Mouse (Mus musculus) kidney, embryonic 14.5 days (tissue): ENCODE measurements at regions not wholly inside any gene's neighbourhood (a gene's known extent, or its start where the extent isn't known, plus 50 kb on each side); places are given as distances from the start of the nearest gene placed in this dataset.

ENCODE experiments used
- ATAC-seq: fragments of 200-750 bp; cut with Nextera tagmentation; 2 replicates; pipeline ENCODE4 v1.8.0; 2017; ENCODE audit warnings: moderate number of reproducible peaks, mild to moderate bottlenecking, moderate TSS enrichment, moderate library complexity; ENCODE audit not compliant: low FRiP score, low TSS enrichment
- H3K27ac ChIP-seq: fragments of 300-500 bp; sonication (generic); 2 replicates; pipeline ENCODE4 v1.5.1; 2014; ENCODE audit warnings: low read depth, mild to moderate bottlenecking, low read length, moderate library complexity, mixed read lengths
- H3K27me3 ChIP-seq: fragments of 300-500 bp; sonication (generic); 2 replicates; pipeline ENCODE4 v1.6.1; 2014; ENCODE audit warnings: mild to moderate bottlenecking, low read length; ENCODE audit not compliant: control insufficient read depth, insufficient read depth
- H3K36me3 ChIP-seq: fragments of 300-500 bp; sonication (generic); 2 replicates; pipeline ENCODE4 v1.6.1; 2014; ENCODE audit warnings: low read length, mixed read lengths; ENCODE audit not compliant: control insufficient read depth, insufficient read depth
- H3K4me1 ChIP-seq: fragments of 300-500 bp; sonication (generic); 2 replicates; pipeline ENCODE4 v1.6.1; 2014; ENCODE audit warnings: low read length, mixed read lengths; ENCODE audit not compliant: control insufficient read depth, insufficient read depth
- H3K4me2 ChIP-seq: fragments of 300-500 bp; sonication (generic); replicated peaks from 2 replicates; pipeline ENCODE4 v1.6.1; 2014; ENCODE audit warnings: low read depth, mild to moderate bottlenecking, low read length
- H3K4me3 ChIP-seq: fragments of 300-500 bp; sonication (generic); 2 replicates; pipeline ENCODE4 v1.5.1; 2014; ENCODE audit warnings: mild to moderate bottlenecking, low read length
- H3K9ac ChIP-seq: fragments of 300-500 bp; sonication (generic); 2 replicates; pipeline ENCODE4 v1.6.1; 2014; ENCODE audit warnings: low read depth, mild to moderate bottlenecking, low read length, moderate library complexity
- H3K9me3 ChIP-seq: fragments of 300-500 bp; sonication (generic); 2 replicates; pipeline ENCODE4 v1.6.1; 2016; ENCODE audit warnings: low read length; ENCODE audit not compliant: control insufficient read depth
- WGBS: fragments of 180-500 bp; shearing (Covaris S2); extraction: QIAGEN DNeasy Blood & Tissue Kit; methylation state at CpG from one replicate; pipeline ENCODE4 v1.1.7; 2014; 5-methylcytosine and 5-hydroxymethylcytosine counted together

- WGBS = 79% methylated on average over 2 of the region's 2 CpGs
- Histone ChIP-seq H3K4me2 (no peak overlapping the region), H3K4me1 (no peaks in the 10 kb centered on the region), H3K27me3 (no peaks in the 10 kb centered on the region), H3K9ac (no peak overlapping the region), H3K36me3 (no peaks in the 10 kb centered on the region), H3K9me3 (no peaks in the 10 kb centered on the region), H3K4me3 (no peak overlapping the region), H3K27ac (no peak overlapping the region)
- ATAC-seq = no peak
These were observed 79.2 kb upstream of the Wls start for GRCm38 (mm10) chr3:159760293-159760692.

- Histone ChIP-seq H3K36me3 (no peaks in the 10 kb centered on the region), H3K9me3 (no peaks in the 10 kb centered on the region), H3K4me1 (no peaks in the 10 kb centered on the region), H3K4me3 (no peak overlapping the region), H3K27me3 (no peaks in the 10 kb centered on the region), H3K4me2 (no peak overlapping the region), H3K27ac (no peak overlapping the region), H3K9ac (no peak overlapping the region)
- no peak for ATAC-seq
- WGBS = 90% methylated on average over 2 of the region's 2 CpGs
These were observed 78.5 kb upstream of the Wls start for GRCm38 (mm10) chr3:159760949-159761348.

- Histone ChIP-seq H3K9ac (no peak overlapping the region), H3K27me3 (no peaks in the 10 kb centered on the region), H3K27ac (no peak overlapping the region), H3K9me3 (no peaks in the 10 kb centered on the region), H3K4me1 (no peaks in the 10 kb centered on the region), H3K36me3 (no peaks in the 10 kb centered on the region), H3K4me2 (no peak overlapping the region), H3K4me3 (no peak overlapping the region)
- whole genome bisulfite sequencing = 8% methylated on average over 13 of the region's 13 CpGs
- no peak for ATAC-seq
These were observed 57.1 kb upstream of the Wls start for GRCm38 (mm10) chr3:159782222-159782844.

GRCm38 (mm10) chr3:159787776-159788175, 51.7 kb upstream of the Wls start:
- WGBS = 74% methylated on average over 9 of the region's 9 CpGs

More at GRCm38 (mm10) chr3:159787776-159788175, 51.7 kb upstream of the Wls start:
- H3K9ac ChIP-seq = no peak overlapping the region
- no peaks in the 10 kb centered on the region for H3K4me1 ChIP-seq
- H3K36me3 ChIP-seq = no peaks in the 10 kb centered on the region
- H3K27ac ChIP-seq = no peak overlapping the region
- no peak for ATAC-seq
- no peaks in the 10 kb centered on the region for H3K27me3 ChIP-seq
- H3K4me3 ChIP-seq = no peak overlapping the region
- no peak overlapping the region for H3K4me2 ChIP-seq
- no peaks in the 10 kb centered on the region for H3K9me3 ChIP-seq
